ENCODE assay signal across 8 mouse cellular contexts in genomic region chr11:114657737-114658136, GRCm38 (mm10). TPM values are rescaled to one million over a fixed set of nuclear protein-coding genes. Genes with fewer than 3 reads are reported as not detected.
DNase-seq lines count a peak whose midpoint lies in the region; ATAC-seq lines count a peak whose summit lies in the region.
"Had no signal": no experiment of that assay in that cellular context is flagged by ENCODE, and none has a peak within 500 bp of the region (broad histone marks: within the 10 kb centered on the region; RNA-seq: fewer than 3 reads in every experiment).

No protein-coding gene starts in this region.

- peak; percentile 49 for DNase-seq in urinary bladder, postnatal 25 days (ENCODE audit: low spot score)
- DNase-seq in urinary bladder, adult 2 months (ENCODE audit: low spot score) = no peak
- peak; percentile 75 to 77 for DNase-seq in adrenal gland, postnatal 36 days
- peak; percentile 83 to 84 for DNase-seq in layer of hippocampus, postnatal 10 days (ENCODE audit: low spot score in 2 of 2)
- peak; percentile 53 to 87 for DNase-seq in spleen, postnatal 4 days (ENCODE audit: low spot score in 2 of 2)

- 19% methylated on average over 7 of the region's 7 CpGs for WGBS in forebrain, embryonic 12.5 days

- H3K27me3 ChIP-seq in forebrain, embryonic 12.5 days = peaks cover 33% of the 10 kb centered on the region

- no peak overlapping the region for H3K27ac ChIP-seq in forebrain, embryonic 12.5 days
- H3K27ac ChIP-seq: limb, embryonic 15.5 days had no signal

- H3K9me3 ChIP-seq in forebrain, embryonic 12.5 days = no peaks in the 10 kb centered on the region
- H3K9me3 ChIP-seq: limb, embryonic 15.5 days had no signal

- ATAC-seq in forebrain, embryonic 12.5 days (ENCODE audit: low FRiP score) = peak; percentile 3; the same call in 1 of the 2 replicates
- ATAC-seq in megakaryocyte-erythroid progenitor cell, adult 5-6 weeks (replicated peaks; ENCODE audit: low FRiP score, low TSS enrichment, poor library complexity, severe bottlenecking) = peak; percentile 60

- H3K4me3 ChIP-seq in forebrain, embryonic 12.5 days (replicated peaks) = no peak overlapping the region
- H3K4me3 ChIP-seq: limb, embryonic 15.5 days had no signal

- H3K4me1 ChIP-seq in forebrain, embryonic 12.5 days = peaks cover 8% of the 10 kb centered on the region

- no peak overlapping the region for H3K4me2 ChIP-seq in forebrain, embryonic 12.5 days
- H3K4me2 ChIP-seq: limb, embryonic 15.5 days had no signal

- H3K36me3 ChIP-seq in forebrain, embryonic 12.5 days (replicated peaks) = no peaks in the 10 kb centered on the region
- H3K36me3 ChIP-seq: limb, embryonic 15.5 days had no signal

- no peak overlapping the region for H3K9ac ChIP-seq in forebrain, embryonic 12.5 days
- H3K9ac ChIP-seq: limb, embryonic 15.5 days had no signal

RNA-seq across cellular contexts. Expression of gene Rpl38, which starts 10.6 kb away (rescaled TPM):
- 2,406 and 2,749 TPM in 2 replicates for polyA plus RNA-seq in urinary bladder, adult 2 months (2012; rRNA removed)
- 1,000 to 10,000 TPM; 1,120 to 1,187 TPM for total RNA-seq in adrenal gland, postnatal 36 days (2021)
- 859 and 942 TPM in 2 replicates for polyA plus RNA-seq in forebrain, embryonic 12.5 days (2016; fragmentation: Nextera tagmentation; extraction: Ambion mirVana)
- 1,000 to 10,000 TPM; 1,016 to 1,166 TPM for total RNA-seq in layer of hippocampus, postnatal 10 days (2021)
- total RNA-seq in megakaryocyte-erythroid progenitor cell, adult 5-6 weeks (2014; fragmentation: Nextera tagmentation) = 2,953 and 3,549 TPM in 2 replicates
- 4,476 and 4,894 TPM in 2 replicates for total RNA-seq in megakaryocyte-erythroid progenitor cell, adult 5-6 weeks (2017)

RNA-seq across cellular contexts. Expression of gene Ttyh2, which starts 17.5 kb away (rescaled TPM):
- polyA plus RNA-seq in urinary bladder, adult 2 months (2012; rRNA removed) = 3.7 and 4.7 TPM in 2 replicates
- 100 to 1,000 TPM in 1 of 2 experiments, 10 to 100 TPM in 1; 64.3 to 124 TPM for total RNA-seq in adrenal gland, postnatal 36 days (2021)
- polyA plus RNA-seq in forebrain, embryonic 12.5 days (2016; fragmentation: Nextera tagmentation; extraction: Ambion mirVana) = 11.8 and 13.0 TPM in 2 replicates
- total RNA-seq in layer of hippocampus, postnatal 10 days (2021) = 10 to 100 TPM; 27.3 to 28.7 TPM
- total RNA-seq in megakaryocyte-erythroid progenitor cell, adult 5-6 weeks (2014; fragmentation: Nextera tagmentation) = 0.57 and 1.6 TPM in 2 replicates
- 1.4 TPM in 2 replicates for total RNA-seq in megakaryocyte-erythroid progenitor cell, adult 5-6 weeks (2017)

Comparison
In these comparisons a context has a peak if more than half of its experiments do, and no peak if none do; other contexts are left out.
1. RNA of gene Ttyh2, which starts 17.5 kb away (total RNA-seq): 64.3 to 124 TPM in adrenal gland, postnatal 36 days and 27.3 to 28.7 TPM in layer of hippocampus, postnatal 10 days; 0.57 to 1.6 TPM in megakaryocyte-erythroid progenitor cell, adult 5-6 weeks; every median in the first group is over 10 times any median in the second.